Mouse (Mus musculus) mouse embryonic stem cell (cell line): ENCODE data around the gene Gna15.

Source experiments
- in situ Hi-C, 2 experiments: fragments of 300-500 bp; cut with MboI; formaldehyde crosslinking; loops; 1 replicate in 1 of 2; 3 replicates in 1 of 2; pipeline ENCODE4 v1.14.3; 2019 to 2020; ENCODE audit warnings: low sequenced_read_pairs in 2 of 2, low pct_unique_long_range_greater_than_20kb in 1 of 2, mixed read lengths in 1 of 2; ENCODE audit not compliant: unreplicated experiment in 1 of 2

Gene Gna15

GRCm38 (mm10) chr10:81524051-81524605, at the start of gene Gna15:
Gna15 (minus strand) TSS chr10:81524225.
- in situ Hi-C loops: no loop called here

GRCm38 (mm10) chr10:81572975-81573374, 49.0 kb upstream of the Gna15 start:
- in situ Hi-C loops: no loop called here

- in situ Hi-C loops: no loop called here
Observed at GRCm38 (mm10) chr10:81572133-81572671, 48.2 kb upstream of the Gna15 start.

GRCm38 (mm10) chr10:81571501-81571876, 47.5 kb upstream of the Gna15 start:
- in situ Hi-C loops: no loop called here

GRCm38 (mm10) chr10:81570831-81571500, 46.9 kb upstream of the Gna15 start:
- in situ Hi-C loops: no loop called here

- in situ Hi-C loops: no loop called here
Observed at GRCm38 (mm10) chr10:81570238-81570800, 46.3 kb upstream of the Gna15 start.

DNA sequence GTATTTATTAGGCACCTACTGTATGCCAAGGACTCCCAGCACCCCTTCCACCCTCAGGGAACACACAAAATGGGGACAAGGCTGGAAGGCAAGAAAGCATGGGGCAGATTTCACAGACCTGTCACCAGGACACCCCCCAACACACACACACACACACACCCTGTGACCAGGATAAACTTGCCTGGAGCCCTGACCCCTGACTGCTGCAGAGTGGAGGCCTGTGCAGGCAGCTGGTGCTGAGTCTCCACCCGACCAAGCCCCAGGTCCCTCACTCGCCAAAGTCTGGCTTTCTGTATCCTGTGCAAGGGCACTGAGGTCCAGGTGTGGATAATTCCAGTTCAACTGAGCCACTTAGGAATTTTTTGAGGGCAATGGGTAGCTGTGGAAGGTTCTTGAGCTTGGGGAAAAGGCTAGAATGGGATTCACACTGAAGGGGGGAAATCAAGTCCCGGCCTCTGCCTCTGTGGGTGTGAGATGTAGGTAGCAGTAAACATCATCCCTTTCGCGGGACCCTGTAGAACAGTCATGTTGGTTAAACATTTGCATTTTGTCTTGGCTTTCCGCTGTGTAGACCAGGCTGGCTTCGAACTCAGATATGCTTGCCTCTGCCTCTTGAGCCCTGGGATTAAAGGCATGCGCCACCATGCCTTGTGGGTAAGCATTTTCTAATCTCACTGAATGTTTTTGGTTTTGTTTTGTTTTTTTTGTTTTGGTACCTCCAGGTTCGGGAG, 45.6 kb upstream of the Gna15 start:
- in situ Hi-C loops: no loop called here

DNA sequence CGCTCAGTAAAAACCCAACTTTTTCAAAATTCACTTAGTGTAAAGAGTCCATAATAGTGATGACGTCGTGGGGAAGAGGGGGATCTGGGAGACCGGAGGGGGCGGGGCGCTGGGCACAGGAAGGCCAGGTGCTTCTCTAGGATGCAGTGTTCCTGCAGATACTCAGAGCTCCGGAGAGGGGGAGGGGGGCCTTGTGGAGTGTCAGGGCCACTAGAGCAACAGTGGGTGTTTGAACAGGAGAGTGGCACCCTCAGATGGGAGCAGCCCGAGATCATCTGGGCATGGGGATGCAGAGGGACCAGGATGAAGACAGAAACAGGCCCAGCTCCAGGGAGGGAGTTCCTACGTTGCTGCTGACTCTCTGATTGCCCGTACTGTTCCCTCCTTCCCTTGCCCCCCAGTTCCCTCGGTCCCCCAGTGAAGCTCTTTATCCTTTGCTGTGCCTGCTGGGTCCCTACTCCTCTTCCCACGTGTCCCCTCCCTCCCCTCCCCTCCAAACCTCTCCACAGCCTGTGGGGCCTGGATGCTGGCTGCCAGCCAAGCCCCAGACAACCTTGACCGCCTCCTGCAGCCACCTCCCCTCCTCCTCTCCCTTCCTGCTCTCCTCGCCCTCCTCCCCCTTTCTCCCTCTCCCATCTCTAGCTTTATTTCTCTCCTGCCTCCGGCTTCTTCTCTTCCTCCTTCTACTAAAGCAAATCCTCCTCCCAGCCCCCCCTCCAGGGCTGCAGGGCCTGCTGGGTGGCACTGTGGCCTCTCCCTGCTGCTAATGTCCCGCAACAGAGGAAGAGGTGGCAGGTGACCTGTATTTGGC, 44.6 kb upstream of the Gna15 start:
- in situ Hi-C loops: no loop called here

DNA sequence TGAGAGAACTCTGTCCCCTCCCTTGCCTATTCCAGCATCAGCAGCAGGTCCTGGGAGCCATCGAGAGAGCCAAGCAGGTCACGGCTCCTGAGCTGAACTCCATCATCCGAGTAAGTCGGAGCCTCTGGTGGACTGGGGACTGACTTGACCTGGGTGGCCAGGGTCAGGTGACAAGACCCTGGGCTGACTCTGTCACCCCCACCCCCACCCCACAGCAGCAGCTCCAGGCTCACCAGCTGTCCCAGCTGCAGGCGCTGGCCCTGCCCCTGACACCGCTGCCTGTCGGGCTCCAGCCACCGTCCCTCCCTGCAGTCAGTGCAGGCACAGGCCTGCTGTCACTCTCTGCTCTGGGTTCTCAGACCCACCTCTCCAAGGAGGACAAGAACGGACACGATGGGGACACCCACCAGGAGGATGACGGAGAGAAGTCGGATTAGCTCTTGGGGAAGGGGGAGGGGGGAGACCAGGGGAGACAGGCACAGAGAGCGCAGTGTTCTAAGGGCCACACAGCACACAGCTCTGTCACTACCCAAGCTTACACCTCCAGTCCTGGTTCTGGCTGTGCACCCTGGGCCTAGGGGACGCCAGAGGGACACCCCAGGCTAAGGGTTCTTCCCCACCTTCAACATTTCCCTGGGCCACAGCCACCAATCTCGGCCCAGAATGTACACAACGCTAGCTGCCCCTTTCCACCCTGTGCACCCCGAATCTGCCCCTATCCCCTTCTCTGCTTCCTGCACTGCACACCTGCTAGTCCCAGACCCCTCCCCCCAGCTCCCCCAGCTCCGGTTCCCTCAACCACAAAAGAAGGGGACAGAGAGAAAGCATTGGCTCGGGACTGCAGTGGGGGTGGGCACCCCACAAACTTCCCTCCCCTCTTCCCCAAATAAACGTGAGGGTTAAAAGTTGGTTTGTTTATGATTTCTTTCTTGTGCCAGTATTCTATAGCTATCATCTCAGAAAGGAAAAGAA, 41.5 kb upstream of the Gna15 start:
- in situ Hi-C loops: no loop called here

DNA sequence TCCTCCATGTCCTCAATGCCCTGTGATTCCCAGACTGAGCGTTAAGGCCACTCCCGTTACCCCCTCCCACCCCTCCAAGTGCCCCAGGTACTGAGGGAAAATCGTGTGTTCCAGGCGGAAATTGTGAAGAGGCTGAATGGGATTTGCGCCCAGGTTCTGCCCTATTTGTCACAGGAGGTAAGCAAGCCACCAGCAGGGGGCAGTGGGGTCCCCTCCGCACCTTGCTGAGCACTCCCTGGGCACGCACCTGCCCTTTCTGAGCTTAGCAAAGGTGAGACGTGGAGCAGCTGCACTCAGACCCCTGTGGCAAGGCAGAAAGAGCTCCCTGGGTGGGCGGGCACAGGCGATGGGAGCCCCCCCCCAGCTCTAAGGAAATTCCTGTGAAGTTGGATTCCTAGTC, 40.7 kb upstream of the Gna15 start:
- in situ Hi-C loops: loop anchor here in 1 of 2 experiments (5.0 kb wide), 1 partner anchor 38 kb away; the partner anchor contains the start of gene Tle6

DNA sequence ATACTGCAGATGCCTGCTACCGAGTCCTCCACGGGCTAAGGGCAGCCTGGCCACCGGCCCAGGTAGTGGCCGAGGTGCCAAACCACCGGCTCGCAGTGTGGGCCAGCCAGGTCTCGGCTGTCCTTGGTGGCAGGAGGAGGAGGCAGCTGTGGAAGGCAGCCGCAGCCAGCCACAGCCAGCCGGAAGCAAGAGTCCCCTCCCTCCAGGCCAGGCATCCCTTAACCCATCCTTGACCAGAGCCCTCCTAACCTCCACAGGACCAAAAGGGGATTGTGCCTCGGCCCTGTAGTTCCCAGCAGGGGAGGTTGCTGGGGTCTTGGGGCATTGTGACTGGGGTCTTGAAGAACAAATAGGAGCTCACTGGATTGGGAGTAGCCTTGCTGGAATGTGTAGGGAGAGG, 40.2 kb upstream of the Gna15 start:
- in situ Hi-C loops: loop anchor here in 1 of 2 experiments (5.0 kb wide), 1 partner anchor 38 kb away; the partner anchor contains the start of gene Tle6

- in situ Hi-C loops: loop anchor here in 1 of 2 experiments (5.0 kb wide), 1 partner anchor 39 kb away; the partner anchor contains the start of gene Tle6
Observed at GRCm38 (mm10) chr10:81563481-81563880, 39.5 kb upstream of the Gna15 start.

DNA sequence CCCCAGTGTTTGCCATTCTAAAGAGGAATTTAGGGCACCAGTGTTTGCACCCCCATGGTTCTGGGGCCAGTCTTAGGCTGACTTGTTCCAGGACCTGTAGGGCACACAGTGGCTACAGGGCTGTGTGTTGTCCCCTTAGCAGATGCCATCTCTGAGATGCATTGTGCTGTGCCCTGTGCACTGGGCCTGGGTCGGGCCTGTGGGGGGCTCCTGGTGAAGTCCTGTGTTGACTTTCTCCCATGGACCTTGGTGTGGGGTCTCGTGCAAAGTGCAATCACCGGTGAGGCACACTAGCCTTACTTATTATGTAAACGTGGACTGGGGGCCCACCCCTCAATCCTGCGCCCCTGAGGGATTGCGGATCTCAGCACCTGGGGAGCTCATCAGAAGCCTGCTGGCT, 38.4 kb upstream of the Gna15 start:
- in situ Hi-C loops: loop anchor here in 1 of 2 experiments (5.0 kb wide), 1 partner anchor 40 kb away; the partner anchor contains the start of gene Tle6

DNA sequence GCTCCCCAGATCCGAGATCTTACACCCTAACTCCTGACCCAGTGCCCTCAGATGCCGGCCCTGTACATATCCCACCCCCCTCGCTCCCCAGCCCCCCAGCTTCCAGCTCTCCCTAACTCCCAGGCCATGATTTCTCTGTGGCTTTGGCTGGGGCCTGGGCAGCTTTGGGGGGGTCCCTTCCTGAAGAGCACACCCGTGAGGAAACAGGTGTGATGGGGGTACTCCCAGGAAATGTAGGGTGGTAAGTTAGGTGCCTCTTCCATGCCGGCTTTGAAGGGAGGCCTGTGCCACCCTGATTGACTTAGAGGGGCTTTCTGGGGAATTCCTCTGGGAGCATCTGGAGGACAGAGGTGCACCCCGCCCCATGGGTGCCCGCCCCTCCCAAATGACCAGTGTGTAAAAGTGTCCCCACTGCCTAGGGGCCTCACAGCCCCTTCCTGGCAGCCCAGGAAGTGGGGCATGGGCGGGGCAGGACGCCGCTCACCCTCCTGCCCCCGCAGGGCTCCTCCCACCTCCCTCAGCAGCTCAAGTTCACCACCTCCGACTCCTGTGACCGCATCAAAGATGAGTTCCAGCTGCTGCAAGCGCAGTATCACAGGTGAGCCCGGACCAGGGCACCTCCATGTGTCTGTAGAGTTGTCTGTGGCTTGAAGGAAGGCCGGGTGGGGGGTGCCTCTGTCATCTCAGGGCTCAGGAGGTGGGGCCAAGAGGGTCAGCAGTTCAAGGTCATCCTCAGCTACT, 36.9 kb upstream of the Gna15 start:
- in situ Hi-C loops: loop anchor here in 1 of 2 experiments (5.0 kb wide), 1 partner anchor 41 kb away; the partner anchor contains the start of gene Tle6

DNA sequence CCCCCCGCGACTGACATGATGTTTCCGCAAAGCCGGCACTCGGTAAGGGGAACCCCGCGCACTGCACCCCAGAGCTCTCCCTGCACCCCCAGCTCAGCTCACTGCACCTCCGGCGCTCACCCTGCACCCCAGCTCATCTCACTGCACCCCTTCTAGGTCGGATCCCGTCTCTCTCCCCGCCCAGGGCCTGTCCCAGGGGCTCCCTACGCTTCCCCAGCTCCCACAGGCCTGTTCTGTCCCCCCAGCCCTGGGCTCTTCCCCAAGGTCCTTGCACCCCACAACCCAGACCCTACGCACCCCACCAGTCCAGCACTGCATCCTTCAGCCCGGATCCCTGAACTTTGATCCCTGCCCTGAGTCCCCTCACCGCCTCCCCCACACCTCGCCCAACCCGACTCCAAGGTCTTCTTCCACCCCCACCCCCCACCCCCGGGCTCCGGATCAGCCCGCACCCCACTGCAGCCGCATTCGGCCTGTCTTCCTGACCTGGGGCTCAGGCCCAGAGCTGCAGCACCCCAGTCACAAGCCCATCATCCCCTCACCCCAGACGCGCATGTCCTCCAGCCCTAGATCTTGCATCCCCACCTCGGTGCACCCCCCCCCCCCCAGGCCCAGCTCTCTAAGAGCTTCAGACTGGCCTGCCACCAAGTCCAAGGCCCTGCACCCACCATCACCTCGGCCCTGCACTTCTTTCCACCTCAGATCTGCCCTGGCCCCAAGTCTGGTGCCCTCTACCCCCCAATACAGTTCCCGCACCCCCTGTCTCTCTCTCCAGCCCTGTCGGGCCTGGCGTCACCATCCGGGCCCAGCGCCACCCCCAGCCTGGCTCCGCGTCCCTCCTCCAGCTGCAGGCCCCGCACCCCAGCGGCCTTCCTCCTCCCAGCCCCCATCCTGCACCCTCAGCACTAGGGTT, 35.9 kb upstream of the Gna15 start:
- in situ Hi-C loops: loop anchor here (5.0 to 10.0 kb wide), 3 partner anchors 42 to 55 kb away; partner anchors contain the start of genes Tle6 (in 2 of the 2), BC025920 (in 1 of the 2) and S1pr4 (in 1 of the 2)
